Mouse (Mus musculus) kidney, postnatal 0 days (tissue): ENCODE results near the gene AI464131. TPM values are rescaled to one million over a fixed set of nuclear protein-coding genes. Genes with fewer than 3 reads are reported as not detected.

Experiments used
- ATAC-seq: fragments of 200-750 bp; cut with Nextera tagmentation; replicated peaks from 2 replicates; pipeline ENCODE4 v1.8.0; 2017; ENCODE audit warnings: low read depth, moderate number of reproducible peaks, moderate TSS enrichment, moderate library complexity; ENCODE audit not compliant: low FRiP score
- DNase-seq: peaks from one replicate; pipeline ENCODE4 v3.0.0-alpha.2; 2016; ENCODE audit warnings: low spot score
- H3K27ac ChIP-seq: fragments of 300-500 bp; sonication (generic); 2 replicates; pipeline ENCODE4 v1.5.1; 2014; ENCODE audit warnings: mild to moderate bottlenecking
- H3K27me3 ChIP-seq: fragments of 300-500 bp; sonication (generic); 2 replicates; pipeline ENCODE4 v1.6.1; 2014; ENCODE audit warnings: low read length, mixed read lengths; ENCODE audit not compliant: insufficient read depth
- H3K36me3 ChIP-seq: fragments of 300-500 bp; sonication (generic); 2 replicates; pipeline ENCODE4 v1.6.1; 2014; ENCODE audit warnings: low read length, mixed read lengths; ENCODE audit not compliant: insufficient read depth
- H3K4me1 ChIP-seq: fragments of 300-500 bp; sonication (generic); replicated peaks from 2 replicates; pipeline ENCODE4 v1.6.1; 2014; ENCODE audit warnings: antibody characterized with exemption, low read length, mixed read lengths; ENCODE audit not compliant: insufficient read depth
- H3K4me2 ChIP-seq: fragments of 300-500 bp; sonication (generic); 2 replicates; pipeline ENCODE4 v1.6.1; 2014; ENCODE audit warnings: mild to moderate bottlenecking, low read length, moderate library complexity, mixed read lengths
- H3K4me3 ChIP-seq: fragments of 300-500 bp; sonication (generic); replicated peaks from 2 replicates; pipeline ENCODE4 v1.5.1; 2014; ENCODE audit warnings: low read depth, low read length
- H3K9ac ChIP-seq: fragments of 300-500 bp; sonication (generic); 2 replicates; pipeline ENCODE4 v1.6.1; 2014; ENCODE audit warnings: low read depth, low read length
- H3K9me3 ChIP-seq: fragments of 300-500 bp; sonication (generic); replicated peaks from 2 replicates; pipeline ENCODE4 v1.6.1; 2016; ENCODE audit warnings: low read length, inconsistent platforms, mixed read lengths
- CTCF ChIP-seq: IDR thresholded peaks from 2 replicates; pipeline ENCODE4 v1.5.1; 2016; ENCODE audit warnings: antibody characterized with exemption, low read depth, mild to moderate bottlenecking, moderate library complexity
- WGBS: fragments of 180-500 bp; shearing (Covaris S2); extraction: QIAGEN DNeasy Blood & Tissue Kit; methylation state at CpG from one replicate; pipeline ENCODE4 v1.1.7; 2014; 5-methylcytosine and 5-hydroxymethylcytosine counted together
- polyA plus RNA-seq: library from polyadenylated mRNA; unstranded; fragments of >200 nt; fragmentation: Nextera tagmentation; extraction: Ambion mirVana; gene quantifications from 2 replicates; pipeline ENCODE4 v1.2.1, GENCODE M21; 2015

AI464131 gene
- polyA plus RNA-seq, 1 experiment from 2014 or later = 5.3 TPM

- no peak for TF ChIP-seq CTCF
- Histone ChIP-seq H3K27me3 (peaks cover 30% of the 10 kb centered on the region), H3K4me2 (no peak overlapping the region), H3K27ac (no peak overlapping the region), H3K4me1 (peaks cover 16% of the 10 kb centered on the region), H3K36me3 (no peaks in the 10 kb centered on the region), H3K4me3 (no peak overlapping the region), H3K9ac (no peak overlapping the region), H3K9me3 (no peaks in the 10 kb centered on the region)
- DNase-seq (no peak), ATAC-seq (no peak)
- WGBS = 82% methylated on average over 11 of the region's 11 CpGs
These were observed 7.0 kb downstream of the AI464131 start for GRCm38 (mm10) chr4:41495850-41496249.

GRCm38 (mm10) chr4:41495076-41495475 is 7.8 kb downstream of the AI464131 start:
- no peak for TF ChIP-seq CTCF
- Histone ChIP-seq H3K9me3 (no peaks in the 10 kb centered on the region), H3K4me3 (no peak overlapping the region), H3K36me3 (no peaks in the 10 kb centered on the region), H3K27ac (no peak overlapping the region), H3K27me3 (peaks cover 25% of the 10 kb centered on the region), H3K4me1 (peaks cover 16% of the 10 kb centered on the region), H3K4me2 (no peak overlapping the region), H3K9ac (no peak overlapping the region)
- no peak for DNase-seq
- no peak for ATAC-seq
- 80% methylated on average over 4 of the region's 4 CpGs for WGBS

DNA sequence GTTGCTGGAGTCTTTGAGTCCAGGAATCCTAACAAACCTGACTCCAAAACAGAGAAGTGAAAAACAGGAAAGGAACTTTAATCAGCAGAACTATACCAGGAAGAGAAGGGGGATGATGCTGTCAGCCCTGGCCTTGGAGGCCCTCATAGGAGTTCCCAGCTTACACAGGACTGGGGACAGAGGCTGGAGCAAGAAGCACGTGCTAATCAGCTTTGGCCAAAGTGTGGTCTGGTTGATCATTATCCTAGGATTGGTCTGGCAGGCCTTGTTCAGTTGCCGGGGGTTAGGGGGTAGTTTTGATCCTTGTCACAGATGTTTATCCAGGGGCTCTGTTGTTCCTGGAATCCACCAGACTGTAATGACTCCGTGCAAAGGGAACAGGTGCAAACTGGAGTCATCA is 8.5 kb downstream of the AI464131 start:
- peaks cover 19% of the 10 kb centered on the region for H3K27me3 ChIP-seq
- 35% methylated on average over 3 of the region's 3 CpGs for WGBS
- H3K36me3 ChIP-seq = no peaks in the 10 kb centered on the region
- no peaks in the 10 kb centered on the region for H3K9me3 ChIP-seq
- DNase-seq = no peak
- H3K4me3 ChIP-seq = no peak overlapping the region
- no peak overlapping the region for H3K9ac ChIP-seq
- TF ChIP-seq CTCF = no peak
- H3K4me2 ChIP-seq = no peak overlapping the region
- 0 out of 2 replicates have a peak, but pooled peaks have one; percentile 30 for ATAC-seq
- H3K27ac ChIP-seq = no peak overlapping the region
- H3K4me1 ChIP-seq = peaks cover 16% of the 10 kb centered on the region

- WGBS = 72% methylated on average over 3 of the region's 3 CpGs
- Histone ChIP-seq H3K4me1 (peaks cover 11% of the 10 kb centered on the region; the same call in 1 of the 2 replicates), H3K4me3 (no peak overlapping the region), H3K27ac (no peak overlapping the region; the same call in 1 of the 2 replicates), H3K9me3 (no peaks in the 10 kb centered on the region), H3K36me3 (no peaks in the 10 kb centered on the region), H3K4me2 (no peak overlapping the region), H3K9ac (no peak overlapping the region), H3K27me3 (peaks cover 19% of the 10 kb centered on the region)
- TF ChIP-seq CTCF = no peak
- ATAC-seq = no peak
- DNase-seq = no peak
These were observed 9.3 kb downstream of the AI464131 start for GRCm38 (mm10) chr4:41493464-41494116.

GRCm38 (mm10) chr4:41492951-41493350 is 9.9 kb downstream of the AI464131 start:
- Histone ChIP-seq H3K4me2 (no peak overlapping the region), H3K4me3 (no peak overlapping the region), H3K27ac (no peak overlapping the region), H3K27me3 (peaks cover 13% of the 10 kb centered on the region; the same call in 1 of the 2 replicates), H3K9me3 (no peaks in the 10 kb centered on the region), H3K36me3 (no peaks in the 10 kb centered on the region), H3K4me1 (peaks cover 5% of the 10 kb centered on the region; the same call in 1 of the 2 replicates), H3K9ac (no peak overlapping the region)
- no peak for ATAC-seq
- 75% methylated on average over 7 of the region's 7 CpGs for WGBS
- no peak for TF ChIP-seq CTCF
- no peak for DNase-seq

DNA sequence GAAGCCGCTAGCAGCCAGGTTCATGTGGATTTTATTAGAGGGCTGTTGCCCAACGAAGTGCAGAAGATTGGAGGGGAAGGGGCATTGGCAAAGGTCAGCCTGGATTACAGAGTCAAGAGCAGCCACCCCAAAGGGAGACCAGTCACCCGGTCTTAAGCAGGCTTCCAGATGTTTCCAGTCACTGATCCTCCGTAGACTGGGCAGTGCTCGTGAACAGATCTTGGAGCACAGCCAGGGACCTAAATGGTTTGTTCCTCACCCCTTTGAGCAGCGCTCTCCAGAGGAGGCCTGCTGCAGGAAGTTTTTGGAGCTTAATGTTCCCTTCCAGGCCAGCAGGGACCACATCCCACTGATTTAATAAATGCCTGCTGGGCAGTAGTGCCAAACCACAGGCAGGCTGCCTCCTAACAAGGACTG is 21.3 kb downstream of the AI464131 start:
- Histone ChIP-seq H3K27me3 (no peaks in the 10 kb centered on the region), H3K9me3 (no peaks in the 10 kb centered on the region), H3K27ac (0 out of 2 replicates have a peak overlapping the region, but pooled peaks have one; percentile 54), H3K9ac (no peak overlapping the region), H3K4me1 (peaks cover 8% of the 10 kb centered on the region; the same call in 1 of the 2 replicates), H3K4me3 (no peak overlapping the region), H3K36me3 (no peaks in the 10 kb centered on the region), H3K4me2 (no peak overlapping the region)
- peak; percentile 43 for ATAC-seq
- TF ChIP-seq CTCF = peak; percentile 16; the same call in 1 of the 2 replicates
- 21% methylated on average over 6 of the region's 6 CpGs for WGBS
- peak; percentile 89 for DNase-seq
